Mouse (Mus musculus): ENCODE measurements around the gene Idh3b.

The Idh3b gene

GRCm38 (mm10) chr2:130283854-130284654 is at the start of gene Idh3b:
Idh3b (minus strand) TSS chr2:130284547.
- DNase-seq (ENCODE audit: low read depth), result peak; percentile 85

GRCm38 (mm10) chr2:130329502-130329901 is 45.2 kb upstream of the Idh3b start:
- no peak for DNase-seq (ENCODE audit: low read depth)

GRCm38 (mm10) chr2:130327057-130327456 is 42.7 kb upstream of the Idh3b start:
- no peak for DNase-seq (ENCODE audit: low read depth)

- no peak for DNase-seq (ENCODE audit: low read depth)
Measured at GRCm38 (mm10) chr2:130303014-130303413, 18.7 kb upstream of the Idh3b start.

- DNase-seq (ENCODE audit: low read depth), result no peak
Measured at GRCm38 (mm10) chr2:130297580-130297979, 13.2 kb upstream of the Idh3b start.

- no peak for DNase-seq (ENCODE audit: low read depth)
Measured at GRCm38 (mm10) chr2:130296134-130296745, 11.9 kb upstream of the Idh3b start.

GRCm38 (mm10) chr2:130295331-130296133 is 11.2 kb upstream of the Idh3b start:
- DNase-seq (ENCODE audit: low read depth), result peak; percentile 62

GRCm38 (mm10) chr2:130294936-130295277 is 10.6 kb upstream of the Idh3b start, which contains the start of gene Ebf4:
Ebf4 (plus strand) TSS chr2:130295169.
- DNase-seq (ENCODE audit: low read depth), result peak; percentile 22

- DNase-seq (ENCODE audit: low read depth), result peak; percentile 24
Measured at GRCm38 (mm10) chr2:130294218-130294935, 10.0 kb upstream of the Idh3b start.

- peak; percentile 30 for DNase-seq (ENCODE audit: low read depth)
Measured at GRCm38 (mm10) chr2:130293486-130293885, 9.1 kb upstream of the Idh3b start.

GRCm38 (mm10) chr2:130293009-130293408 is 8.7 kb upstream of the Idh3b start:
- DNase-seq (ENCODE audit: low read depth), result no peak

- DNase-seq (ENCODE audit: low read depth), result peak; percentile 86
Measured at GRCm38 (mm10) chr2:130291434-130291833, 7.1 kb upstream of the Idh3b start.

- DNase-seq (ENCODE audit: low read depth), result no peak
Measured at GRCm38 (mm10) chr2:130289086-130289485, 4.7 kb upstream of the Idh3b start.

GRCm38 (mm10) chr2:130280818-130281217 is 3.5 kb downstream of the Idh3b start:
- DNase-seq (ENCODE audit: low read depth), result no peak

- no peak for DNase-seq (ENCODE audit: low read depth)
Measured at GRCm38 (mm10) chr2:130280224-130280623, 4.1 kb downstream of the Idh3b start.

GRCm38 (mm10) chr2:130279600-130280091 is 4.7 kb downstream of the Idh3b start:
- DNase-seq (ENCODE audit: low read depth), result no peak

- peak; percentile 89 for DNase-seq (ENCODE audit: low read depth)
Measured at GRCm38 (mm10) chr2:130275649-130276048, 8.7 kb downstream of the Idh3b start.

- no peak for DNase-seq (ENCODE audit: low read depth)
Measured at GRCm38 (mm10) chr2:130274862-130275261, 9.5 kb downstream of the Idh3b start.

GRCm38 (mm10) chr2:130274149-130274861 is 10.0 kb downstream of the Idh3b start, which contains the start of gene Nop56:
Nop56 (plus strand) TSS chr2:130274430.
- peak; percentile 99 for DNase-seq (ENCODE audit: low read depth)

GRCm38 (mm10) chr2:130273732-130274131 is 10.6 kb downstream of the Idh3b start:
- no peak for DNase-seq (ENCODE audit: low read depth)

GRCm38 (mm10) chr2:130268074-130268473 is 16.3 kb downstream of the Idh3b start:
- DNase-seq (ENCODE audit: low read depth), result no peak
